Mouse (Mus musculus): Measurements from ENCODE around the gene Cdh16. TPM values are rescaled to one million over a fixed set of nuclear protein-coding genes. Genes with fewer than 3 reads are reported as not detected.
"Not testable (repeated sequence)": the region's sequence is repeated elsewhere in the genome, so short reads cannot be mapped to it uniquely, and the experiment has no call there.

Cdh16 gene
- 1.9 and 2.1 TPM in 2 replicates for polyA plus RNA-seq (2014; fragmentation: Nextera tagmentation; extraction: Ambion mirVana)

DNA sequence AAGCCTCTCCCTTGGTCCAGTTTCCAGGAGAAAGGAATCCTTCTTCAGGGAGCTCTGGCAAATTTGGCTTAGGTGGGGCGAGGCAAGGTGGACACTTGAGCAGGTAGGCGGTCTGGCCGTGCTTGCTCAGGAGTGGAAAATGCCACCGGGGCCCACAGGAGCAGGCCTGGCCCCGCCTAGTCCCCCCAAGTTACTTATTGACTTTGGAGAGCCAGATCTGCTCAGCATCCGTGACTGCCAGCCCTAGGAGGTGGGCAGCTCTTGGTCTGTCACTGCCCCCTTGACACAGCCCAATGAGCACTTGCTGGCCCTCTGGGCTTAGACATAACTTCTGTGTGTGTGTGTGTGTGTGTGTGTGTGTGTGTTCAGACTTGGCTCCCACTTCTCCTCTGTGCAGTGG, at the start of gene Cdh16:
TSS of gene Cdh16 (minus strand) at position 236 of the 400 bp plus-strand sequence.
- no peak within 1 kb of the TSS for H3K4me2 ChIP-seq (ENCODE audit: low read depth, low read length)
- WGBS = 70% methylated on average over 6 of the region's 6 CpGs
- H3K9me3 ChIP-seq (ENCODE audit: control insufficient read depth, low read length) = no peaks in the 10 kb centered on the region
- H3K27ac ChIP-seq (replicated peaks; ENCODE audit: low read depth, low read length) = no peak within 1 kb of the TSS
- H3K4me3 ChIP-seq (ENCODE audit: low read depth, low read length) = no peak within 1 kb of the TSS
- ATAC-seq (ENCODE audit: low read depth) (no peak), DNase-seq (ENCODE audit: low spot score) (no peak)
- no peak within 1 kb of the TSS for H3K9ac ChIP-seq (ENCODE audit: low read depth, low read length)
- H3K4me1 ChIP-seq (ENCODE audit: control insufficient read depth, insufficient read depth, low read length) = no peaks in the 10 kb centered on the region
- no peaks in the 10 kb centered on the region for H3K36me3 ChIP-seq (ENCODE audit: control insufficient read depth, insufficient read depth, low read length)
- no peaks in the 10 kb centered on the region for H3K27me3 ChIP-seq (replicated peaks; ENCODE audit: control insufficient read depth, insufficient read depth, low read length)

DNA sequence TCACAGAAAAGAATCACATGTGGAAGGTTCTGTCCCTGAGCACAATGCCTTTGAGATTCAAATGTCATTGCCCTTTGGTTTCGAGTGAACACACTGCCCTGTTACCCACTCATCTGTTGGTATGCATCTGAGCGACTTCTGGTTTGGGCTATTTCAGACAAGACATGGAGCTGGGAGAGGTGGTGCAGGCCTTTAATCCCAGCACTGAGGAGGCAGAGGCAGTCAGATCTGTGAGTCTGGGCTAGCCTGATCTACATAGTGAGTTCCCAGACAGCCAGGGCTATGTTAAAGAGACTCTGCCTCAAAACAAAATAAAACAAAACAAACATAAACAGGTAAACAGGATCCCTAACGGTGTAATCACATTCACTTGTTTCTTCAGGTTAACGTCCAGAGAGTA, 31.4 kb upstream of the Cdh16 start:
- WGBS = 78% methylated on average over 4 of the region's 4 CpGs
- no peak overlapping the region for H3K27ac ChIP-seq (replicated peaks; ENCODE audit: low read depth, low read length)
- no peak overlapping the region for H3K9ac ChIP-seq (ENCODE audit: low read depth, low read length)
- no peak overlapping the region for H3K4me2 ChIP-seq (ENCODE audit: low read depth, low read length)
- H3K9me3 ChIP-seq (ENCODE audit: control insufficient read depth, low read length) = no peaks in the 10 kb centered on the region
- no peak overlapping the region for H3K4me3 ChIP-seq (ENCODE audit: low read depth, low read length)
- DNase-seq (ENCODE audit: low spot score) = no peak
- no peak for ATAC-seq (ENCODE audit: low read depth)
- H3K36me3 ChIP-seq (ENCODE audit: control insufficient read depth, insufficient read depth, low read length) = no peaks in the 10 kb centered on the region
- no peaks in the 10 kb centered on the region for H3K4me1 ChIP-seq (ENCODE audit: control insufficient read depth, insufficient read depth, low read length)
- H3K27me3 ChIP-seq (replicated peaks; ENCODE audit: control insufficient read depth, insufficient read depth, low read length) = no peaks in the 10 kb centered on the region

DNA sequence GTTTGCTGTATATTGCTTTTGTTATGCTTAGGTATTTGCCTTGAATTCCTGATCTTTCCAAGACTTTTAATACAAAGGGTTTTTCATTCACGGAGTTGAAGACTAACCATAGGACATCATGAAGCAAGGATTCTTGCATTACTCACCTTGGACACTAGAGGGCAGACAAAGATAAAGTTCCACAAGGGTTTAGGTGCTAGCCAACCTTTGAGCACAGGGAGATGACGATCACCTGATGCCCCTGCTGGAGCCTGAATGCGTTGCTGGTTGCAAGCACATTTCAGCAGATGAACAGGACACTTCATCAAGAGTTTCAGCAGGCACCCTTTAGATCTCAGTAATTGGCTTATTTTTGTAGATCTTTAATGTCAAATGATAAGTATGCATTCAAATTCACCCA, 30.8 kb upstream of the Cdh16 start:
- WGBS = 3% methylated on average over 3 of the region's 3 CpGs
- no peak overlapping the region for H3K4me2 ChIP-seq (ENCODE audit: low read depth, low read length)
- no peaks in the 10 kb centered on the region for H3K9me3 ChIP-seq (ENCODE audit: control insufficient read depth, low read length)
- H3K9ac ChIP-seq (ENCODE audit: low read depth, low read length) = no peak overlapping the region
- ATAC-seq (ENCODE audit: low read depth) (peak; percentile 82), DNase-seq (ENCODE audit: low spot score) (peak; percentile 92)
- H3K36me3 ChIP-seq (ENCODE audit: control insufficient read depth, insufficient read depth, low read length) = no peaks in the 10 kb centered on the region
- H3K4me1 ChIP-seq (ENCODE audit: control insufficient read depth, insufficient read depth, low read length) = no peaks in the 10 kb centered on the region
- no peak overlapping the region for H3K27ac ChIP-seq (replicated peaks; ENCODE audit: low read depth, low read length)
- no peak overlapping the region for H3K4me3 ChIP-seq (ENCODE audit: low read depth, low read length)
- no peaks in the 10 kb centered on the region for H3K27me3 ChIP-seq (replicated peaks; ENCODE audit: control insufficient read depth, insufficient read depth, low read length)

DNA sequence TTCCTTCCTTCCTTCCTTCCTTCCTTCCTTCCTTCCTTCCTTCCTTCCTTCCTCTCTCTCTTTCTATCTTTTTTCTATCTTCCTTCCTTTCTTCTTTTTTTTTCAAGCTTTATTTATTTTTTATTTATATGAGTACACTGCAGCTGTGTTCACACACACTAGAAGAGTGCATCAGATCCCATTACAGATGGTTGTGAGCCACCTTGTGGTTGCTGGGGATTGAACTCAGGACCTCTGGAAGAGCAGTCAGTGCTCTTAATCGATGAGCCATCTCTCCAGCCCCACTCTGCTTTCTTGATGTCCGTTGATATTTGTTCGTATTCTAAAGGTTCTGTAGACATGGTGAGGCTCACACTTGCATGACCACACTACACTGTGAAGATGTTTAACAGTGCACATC, 20.0 kb upstream of the Cdh16 start:
- not testable (repeated sequence) for H3K27ac ChIP-seq (replicated peaks; ENCODE audit: low read depth, low read length); ATAC-seq (ENCODE audit: low read depth); H3K9me3 ChIP-seq (ENCODE audit: control insufficient read depth, low read length); H3K27me3 ChIP-seq (replicated peaks; ENCODE audit: control insufficient read depth, insufficient read depth, low read length); H3K36me3 ChIP-seq (ENCODE audit: control insufficient read depth, insufficient read depth, low read length); H3K9ac ChIP-seq (ENCODE audit: low read depth, low read length); DNase-seq (ENCODE audit: low spot score); H3K4me3 ChIP-seq (ENCODE audit: low read depth, low read length); H3K4me2 ChIP-seq (ENCODE audit: low read depth, low read length)
- peaks cover 11% of the 10 kb centered on the region for H3K4me1 ChIP-seq (ENCODE audit: control insufficient read depth, insufficient read depth, low read length)
- 67% methylated on average over 3 of the region's 3 CpGs for WGBS

DNA sequence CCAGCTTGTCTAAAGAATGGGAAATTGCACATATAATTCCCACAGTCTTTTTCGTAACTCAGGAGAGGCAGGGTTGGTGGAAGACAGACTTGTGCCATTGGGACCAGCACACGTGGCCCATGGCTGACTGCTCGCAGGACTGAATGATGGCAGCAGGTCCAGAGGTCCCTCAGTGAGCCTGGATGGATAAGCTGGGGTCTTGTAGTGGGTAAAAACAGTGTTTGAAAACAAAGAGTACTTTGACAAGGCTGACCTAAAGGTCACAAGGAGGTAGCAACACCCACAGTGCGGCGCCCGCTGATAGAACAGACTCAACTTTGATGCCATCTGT, 18.1 kb upstream of the Cdh16 start:
- Histone ChIP-seq H3K4me3 (ENCODE audit: low read depth, low read length) (peak overlapping the region; percentile 88), H3K27me3 (replicated peaks; ENCODE audit: control insufficient read depth, insufficient read depth, low read length) (no peaks in the 10 kb centered on the region), H3K4me1 (ENCODE audit: control insufficient read depth, insufficient read depth, low read length) (peaks cover 11% of the 10 kb centered on the region), H3K27ac (replicated peaks; ENCODE audit: low read depth, low read length) (peak overlapping the region; percentile 73; the same call in 1 of the 2 replicates), H3K36me3 (ENCODE audit: control insufficient read depth, insufficient read depth, low read length) (peaks cover 22% of the 10 kb centered on the region), H3K9ac (ENCODE audit: low read depth, low read length) (peak overlapping the region; percentile 82), H3K9me3 (ENCODE audit: control insufficient read depth, low read length) (no peaks in the 10 kb centered on the region), H3K4me2 (ENCODE audit: low read depth, low read length) (peak overlapping the region; percentile 95)
- 77% methylated on average over 6 of the region's 6 CpGs for WGBS
- ATAC-seq (ENCODE audit: low read depth) (no peak), DNase-seq (ENCODE audit: low spot score) (no peak)

DNA sequence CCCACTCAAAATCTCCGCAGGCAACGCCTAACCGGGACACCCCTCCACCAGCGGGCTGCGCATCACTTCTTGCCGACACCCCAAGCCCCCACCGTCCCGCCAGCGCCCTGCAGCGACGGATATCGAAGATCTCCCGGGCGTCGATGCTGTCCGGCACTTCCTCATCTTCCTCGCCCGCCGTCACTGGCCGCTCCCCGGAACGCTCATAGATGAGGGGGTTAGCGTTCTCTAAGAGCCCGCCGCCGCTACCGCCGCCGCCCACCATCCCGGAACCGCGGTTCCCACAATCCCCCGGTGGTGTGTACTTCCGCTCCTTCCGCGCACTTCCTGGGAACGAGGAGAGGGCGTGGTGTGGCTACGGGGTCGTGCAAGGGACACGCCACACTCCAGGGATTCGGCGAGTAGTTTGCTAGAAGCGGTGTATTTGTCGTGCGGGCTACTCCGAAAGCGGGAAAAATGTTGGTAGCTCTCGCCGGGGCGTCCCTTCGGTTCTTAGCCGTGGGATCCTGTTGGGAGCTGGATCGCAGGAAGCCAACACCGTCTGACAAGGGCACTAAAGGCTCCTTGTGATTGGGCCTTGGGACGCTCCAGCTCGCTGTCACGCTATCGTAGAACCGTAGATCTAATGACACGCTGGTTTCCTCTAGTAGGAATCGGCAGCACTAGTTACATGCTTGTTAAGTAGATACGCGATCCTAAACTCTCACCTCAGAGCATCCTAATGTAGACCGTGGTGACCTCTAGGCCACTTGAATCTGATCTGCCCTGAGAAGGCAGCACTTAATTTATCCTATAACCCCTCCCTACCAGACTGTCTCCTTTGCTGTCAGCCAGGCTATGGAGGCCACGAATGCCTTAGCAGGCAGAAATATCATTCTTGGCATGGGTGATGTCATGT, 17.5 kb upstream of the Cdh16 start, which contains the start of gene Ciao2b:
TSS of gene Ciao2b (minus strand) at position 540 of the 898 bp plus-strand sequence.
- peak within 1 kb of the TSS; percentile 73 for H3K27ac ChIP-seq (replicated peaks; ENCODE audit: low read depth, low read length)
- peak within 1 kb of the TSS; percentile 88 for H3K4me3 ChIP-seq (ENCODE audit: low read depth, low read length)
- peaks cover 11% of the 10 kb centered on the region for H3K4me1 ChIP-seq (ENCODE audit: control insufficient read depth, insufficient read depth, low read length)
- H3K36me3 ChIP-seq (ENCODE audit: control insufficient read depth, insufficient read depth, low read length) = peaks cover 26% of the 10 kb centered on the region
- H3K27me3 ChIP-seq (replicated peaks; ENCODE audit: control insufficient read depth, insufficient read depth, low read length) = no peaks in the 10 kb centered on the region
- WGBS = under 1% methylated on average over 62 of the region's 66 CpGs
- H3K4me2 ChIP-seq (ENCODE audit: low read depth, low read length) = peak within 1 kb of the TSS; percentile 95
- DNase-seq (ENCODE audit: low spot score) (peak; percentile 95), ATAC-seq (ENCODE audit: low read depth) (peak; percentile 98)
- H3K9me3 ChIP-seq (ENCODE audit: control insufficient read depth, low read length) = no peaks in the 10 kb centered on the region
- peak within 1 kb of the TSS; percentile 82 for H3K9ac ChIP-seq (ENCODE audit: low read depth, low read length)

DNA sequence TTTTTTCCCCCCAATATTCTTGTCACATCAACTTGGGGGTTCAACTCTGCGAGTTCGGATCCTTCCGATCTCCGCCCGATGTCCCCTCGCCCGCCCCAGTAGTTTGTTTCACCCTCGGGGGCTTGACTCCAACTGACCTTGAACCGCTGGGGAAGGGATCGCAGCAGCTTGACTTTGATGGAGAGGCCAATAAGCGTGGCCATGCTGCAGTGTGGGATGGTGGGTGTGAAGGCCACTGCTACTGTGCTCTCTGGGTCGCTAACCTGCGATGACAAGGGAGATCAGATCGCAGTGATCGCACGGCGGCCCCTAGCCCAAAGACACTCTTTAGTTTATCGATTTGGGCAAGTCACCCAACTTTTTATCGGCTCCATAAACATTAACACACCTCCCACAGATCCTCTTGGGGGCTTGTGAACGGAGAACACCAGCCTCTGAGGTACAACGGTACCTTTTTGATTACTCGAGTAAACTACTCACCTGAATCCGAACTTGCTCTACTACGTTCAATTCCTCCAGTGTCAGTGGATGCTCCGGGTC, 16.7 kb upstream of the Cdh16 start:
- Histone ChIP-seq H3K27me3 (replicated peaks; ENCODE audit: control insufficient read depth, insufficient read depth, low read length) (no peaks in the 10 kb centered on the region), H3K4me3 (ENCODE audit: low read depth, low read length) (peak overlapping the region; percentile 88), H3K36me3 (ENCODE audit: control insufficient read depth, insufficient read depth, low read length) (peaks cover 26% of the 10 kb centered on the region), H3K9ac (ENCODE audit: low read depth, low read length) (peak overlapping the region; percentile 82), H3K4me1 (ENCODE audit: control insufficient read depth, insufficient read depth, low read length) (peaks cover 11% of the 10 kb centered on the region), H3K27ac (replicated peaks; ENCODE audit: low read depth, low read length) (no peak overlapping the region), H3K4me2 (ENCODE audit: low read depth, low read length) (peak overlapping the region; percentile 95), H3K9me3 (ENCODE audit: control insufficient read depth, low read length) (no peaks in the 10 kb centered on the region)
- 8% methylated on average over 25 of the region's 25 CpGs for WGBS
- no peak for DNase-seq (ENCODE audit: low spot score)
- no peak for ATAC-seq (ENCODE audit: low read depth)

DNA sequence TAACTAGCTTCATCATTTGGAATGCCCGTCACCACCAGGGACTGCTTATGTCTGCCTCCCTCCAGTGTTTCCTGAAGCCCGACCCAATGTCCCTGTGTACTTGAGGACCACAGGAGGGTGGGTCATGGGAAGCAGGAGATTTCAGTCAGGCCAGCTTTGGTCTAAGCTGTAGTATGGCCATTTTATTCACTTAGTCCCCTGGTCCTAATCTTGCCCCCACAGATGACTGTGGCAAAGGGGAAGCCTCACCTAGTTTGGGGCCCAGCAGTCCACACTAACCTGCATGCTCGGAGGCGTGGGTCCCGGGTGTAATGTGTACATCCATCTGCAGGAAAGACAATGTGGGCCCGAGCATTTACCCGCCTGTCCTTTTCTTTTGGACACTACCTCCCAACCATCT, 16.0 kb upstream of the Cdh16 start:
- peak overlapping the region; percentile 88 for H3K4me3 ChIP-seq (ENCODE audit: low read depth, low read length)
- peak overlapping the region; percentile 82 for H3K9ac ChIP-seq (ENCODE audit: low read depth, low read length)
- no peak overlapping the region for H3K27ac ChIP-seq (replicated peaks; ENCODE audit: low read depth, low read length)
- DNase-seq (ENCODE audit: low spot score) (no peak), ATAC-seq (ENCODE audit: low read depth) (no peak)
- H3K4me2 ChIP-seq (ENCODE audit: low read depth, low read length) = peak overlapping the region; percentile 95
- 81% methylated on average over 7 of the region's 7 CpGs for WGBS
- no peaks in the 10 kb centered on the region for H3K9me3 ChIP-seq (ENCODE audit: control insufficient read depth, low read length)
- H3K4me1 ChIP-seq (ENCODE audit: control insufficient read depth, insufficient read depth, low read length) = peaks cover 11% of the 10 kb centered on the region
- H3K27me3 ChIP-seq (replicated peaks; ENCODE audit: control insufficient read depth, insufficient read depth, low read length) = no peaks in the 10 kb centered on the region
- H3K36me3 ChIP-seq (ENCODE audit: control insufficient read depth, insufficient read depth, low read length) = peaks cover 26% of the 10 kb centered on the region
